Mouse (Mus musculus) embryonic facial prominence, embryonic 15.5 days (tissue): ENCODE data around the gene Herc4. TPM values are rescaled to one million over a fixed set of nuclear protein-coding genes. Genes with fewer than 3 reads are reported as not detected.
A peak's percentile ranks its signal among the peaks of the same experiment; 100 is the strongest.

Experiments
- ATAC-seq: fragments of 200-750 bp; cut with Nextera tagmentation; 2 replicates; pipeline ENCODE4 v1.8.0; 2017; ENCODE audit warnings: low read depth, moderate TSS enrichment; ENCODE audit not compliant: insufficient number of reproducible peaks, low FRiP score, low TSS enrichment
- H3K27ac ChIP-seq: fragments of 300-500 bp; sonication (generic); replicated peaks from 2 replicates; pipeline ENCODE4 v1.5.1; 2015; ENCODE audit warnings: mild to moderate bottlenecking, inconsistent platforms
- H3K27me3 ChIP-seq: fragments of 300-500 bp; sonication (generic); 2 replicates; pipeline ENCODE4 v1.6.1; 2015; ENCODE audit warnings: inconsistent platforms
- H3K36me3 ChIP-seq: fragments of 300-500 bp; sonication (generic); 2 replicates; pipeline ENCODE4 v1.6.1; 2015; ENCODE audit warnings: mild to moderate bottlenecking, inconsistent platforms
- H3K4me1 ChIP-seq: fragments of 300-500 bp; sonication (generic); 2 replicates; pipeline ENCODE4 v1.6.1; 2015; ENCODE audit warnings: inconsistent platforms
- H3K4me2 ChIP-seq: fragments of 300-500 bp; sonication (generic); replicated peaks from 2 replicates; pipeline ENCODE4 v1.6.1; 2015; ENCODE audit warnings: mild to moderate bottlenecking, inconsistent platforms
- H3K4me3 ChIP-seq: fragments of 300-500 bp; sonication (generic); replicated peaks from 2 replicates; pipeline ENCODE4 v1.5.1; 2015; ENCODE audit warnings: mild to moderate bottlenecking, inconsistent platforms
- H3K9ac ChIP-seq: fragments of 300-500 bp; sonication (generic); 2 replicates; pipeline ENCODE4 v1.6.1; 2015; ENCODE audit warnings: inconsistent platforms
- H3K9me3 ChIP-seq: fragments of 300-500 bp; sonication (generic); replicated peaks from 2 replicates; pipeline ENCODE4 v1.6.1; 2016; ENCODE audit warnings: inconsistent platforms
- WGBS: fragments of 180-500 bp; shearing (Covaris S2); methylation state at CpG from one replicate; pipeline ENCODE4 v1.1.7; 2015; 5-methylcytosine and 5-hydroxymethylcytosine counted together
- polyA plus RNA-seq: library from polyadenylated mRNA; unstranded; fragments of >200 nt; fragmentation: Nextera tagmentation; extraction: Ambion mirVana; gene quantifications from 2 replicates; pipeline ENCODE4 v1.2.1, GENCODE M21; 2015

Gene Herc4
- polyA plus RNA-seq, 1 experiment from 2014 or later, result 36.0 TPM

DNA sequence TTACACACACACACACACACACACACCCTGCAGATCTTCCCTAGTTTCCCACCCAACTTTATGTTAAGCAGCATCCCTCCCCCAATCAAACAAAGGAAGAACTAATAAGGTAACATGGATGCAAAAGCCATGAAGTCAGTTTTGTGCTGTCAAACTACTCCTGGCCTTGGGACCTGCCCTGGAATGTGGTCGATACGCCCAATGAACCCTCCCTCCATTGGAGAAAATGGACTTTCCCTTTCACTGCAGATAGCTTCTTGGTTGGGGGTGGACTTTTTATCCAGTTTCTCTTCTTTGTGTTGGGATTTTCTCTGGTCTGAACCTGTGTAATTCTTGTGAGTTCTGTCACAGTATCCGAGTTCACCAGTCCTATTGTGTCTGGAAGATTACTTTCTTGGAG, 15.1 kb downstream of the Herc4 start:
- WGBS, result 69% methylated on average over 3 of the region's 3 CpGs
- no peak overlapping the region for H3K27ac ChIP-seq
- H3K36me3 ChIP-seq, result 0 out of 2 replicates have a peak, but pooled peaks cover 4% of the 10 kb centered on the region
- H3K9me3 ChIP-seq, result no peaks in the 10 kb centered on the region
- no peak overlapping the region for H3K4me3 ChIP-seq
- no peak for ATAC-seq
- H3K4me2 ChIP-seq, result no peak overlapping the region
- no peaks in the 10 kb centered on the region for H3K27me3 ChIP-seq
- no peaks in the 10 kb centered on the region for H3K4me1 ChIP-seq
- no peak overlapping the region for H3K9ac ChIP-seq

GRCm38 (mm10) chr10:63259340-63259739, 15.7 kb downstream of the Herc4 start:
- 83% methylated on average over 3 of the region's 3 CpGs for WGBS
- no peaks in the 10 kb centered on the region for H3K9me3 ChIP-seq

DNA sequence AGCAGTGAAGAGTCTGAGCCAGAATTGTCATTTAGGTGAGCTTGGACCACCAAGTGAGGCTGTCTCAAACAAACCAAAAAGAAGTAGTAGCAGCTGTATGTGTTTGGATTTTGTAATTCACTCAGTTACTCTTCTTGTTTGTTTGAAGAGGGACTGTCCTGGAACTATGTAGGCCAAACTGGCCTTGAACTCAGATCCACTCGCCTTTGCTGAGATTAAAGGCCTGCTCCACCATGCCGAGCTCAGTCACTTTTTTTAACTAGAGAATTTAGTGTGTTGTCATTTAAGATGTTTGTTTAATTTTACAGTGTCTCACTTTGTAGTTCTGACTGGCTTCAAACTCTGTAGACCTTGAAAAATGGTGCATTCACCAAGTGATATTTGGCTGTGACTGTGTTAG, 24.3 kb downstream of the Herc4 start:
- H3K27me3 ChIP-seq, result no peaks in the 10 kb centered on the region
- WGBS, result 84% methylated on average over 2 of the region's 2 CpGs
- H3K9me3 ChIP-seq, result no peaks in the 10 kb centered on the region
- no peak overlapping the region for H3K27ac ChIP-seq
- H3K9ac ChIP-seq, result no peak overlapping the region
- peaks cover 33% of the 10 kb centered on the region for H3K36me3 ChIP-seq
- H3K4me1 ChIP-seq, result no peaks in the 10 kb centered on the region
- H3K4me2 ChIP-seq, result no peak overlapping the region
- no peak for ATAC-seq
- H3K4me3 ChIP-seq, result no peak overlapping the region

More at GRCm38 (mm10) chr10:63259340-63259739, 15.7 kb downstream of the Herc4 start:
- Histone ChIP-seq H3K27ac (no peak overlapping the region), H3K27me3 (no peaks in the 10 kb centered on the region), H3K36me3 (peaks cover 7% of the 10 kb centered on the region; the same call in 1 of the 2 replicates), H3K4me2 (no peak overlapping the region), H3K4me1 (no peaks in the 10 kb centered on the region), H3K9ac (no peak overlapping the region), H3K4me3 (no peak overlapping the region)
- no peak for ATAC-seq

DNA sequence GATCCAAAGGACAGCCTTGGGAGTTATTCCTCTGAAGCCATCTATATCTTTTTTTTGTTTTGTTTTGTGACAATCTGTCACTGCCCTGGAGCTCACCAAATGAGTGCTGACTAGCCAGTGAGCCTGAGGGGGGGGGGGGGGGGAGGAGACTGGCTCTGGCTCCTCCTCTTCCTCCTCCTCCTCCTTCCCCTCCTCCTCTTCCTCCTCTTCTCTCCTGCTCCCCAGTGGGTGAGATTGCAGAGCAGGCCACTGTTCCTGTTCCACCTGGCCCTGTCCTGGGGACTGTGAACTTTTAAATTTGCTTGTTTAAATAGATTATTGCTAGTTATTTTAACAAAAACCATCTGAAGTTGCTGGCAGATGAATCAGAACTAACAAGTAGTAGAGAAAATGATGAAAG, 28.8 kb downstream of the Herc4 start:
- Histone ChIP-seq H3K27ac (no peak overlapping the region), H3K9ac (no peak overlapping the region), H3K4me3 (no peak overlapping the region), H3K4me2 (no peak overlapping the region), H3K27me3 (no peaks in the 10 kb centered on the region), H3K9me3 (no peaks in the 10 kb centered on the region), H3K36me3 (peaks cover 29% of the 10 kb centered on the region), H3K4me1 (no peaks in the 10 kb centered on the region)
- no peak for ATAC-seq

DNA sequence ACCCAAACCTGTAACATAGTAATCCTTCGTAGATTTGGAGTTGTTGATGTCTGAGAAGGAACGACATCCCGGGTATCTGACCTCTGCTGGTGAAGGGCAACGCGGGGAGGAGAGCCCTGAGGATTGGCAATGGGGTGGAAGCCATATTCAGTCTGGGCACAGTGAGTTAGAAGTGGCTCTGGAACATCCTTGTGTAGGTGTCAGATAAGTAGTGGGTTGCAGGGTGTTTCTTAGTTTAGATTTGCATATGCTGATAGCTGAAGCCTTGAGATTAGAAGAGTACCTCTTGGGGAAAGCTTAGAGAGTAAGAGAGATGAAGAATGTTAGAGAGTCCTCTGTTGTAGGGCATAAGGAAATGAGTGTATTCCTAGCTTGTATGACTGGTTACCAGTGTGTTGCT, 29.3 kb downstream of the Herc4 start:
- Histone ChIP-seq H3K27me3 (no peaks in the 10 kb centered on the region), H3K9me3 (no peaks in the 10 kb centered on the region), H3K36me3 (peaks cover 34% of the 10 kb centered on the region), H3K9ac (no peak overlapping the region), H3K4me3 (no peak overlapping the region), H3K4me2 (no peak overlapping the region), H3K27ac (no peak overlapping the region), H3K4me1 (no peaks in the 10 kb centered on the region)
- no peak for ATAC-seq
- 86% methylated on average over 5 of the region's 5 CpGs for WGBS

DNA sequence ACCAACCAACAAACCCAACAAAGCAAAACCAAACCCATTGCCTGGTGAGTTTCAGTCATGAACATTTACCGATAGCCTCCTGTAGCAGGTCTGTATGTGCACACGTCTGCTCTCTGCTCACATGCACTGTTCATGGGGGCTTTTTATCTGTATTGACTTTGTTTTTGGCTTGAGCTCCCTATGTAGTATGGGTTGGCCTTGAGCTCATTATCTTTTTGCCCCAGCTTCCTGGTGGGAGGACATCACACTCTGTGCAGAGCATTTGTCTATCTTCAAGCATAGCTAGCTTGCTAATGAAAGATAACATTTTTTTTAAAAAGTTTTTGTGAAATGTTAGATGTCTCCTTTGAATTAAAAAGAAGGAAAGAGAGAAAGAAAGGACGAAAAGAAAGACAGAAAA, 33.4 kb downstream of the Herc4 start:
- H3K27me3 ChIP-seq, result no peaks in the 10 kb centered on the region
- no peak overlapping the region for H3K27ac ChIP-seq
- no peak overlapping the region for H3K9ac ChIP-seq
- H3K9me3 ChIP-seq, result no peaks in the 10 kb centered on the region
- WGBS, result 92% methylated on average over 3 of the region's 3 CpGs
- no peak overlapping the region for H3K4me2 ChIP-seq
- no peak overlapping the region for H3K4me3 ChIP-seq
- ATAC-seq, result no peak
- no peaks in the 10 kb centered on the region for H3K4me1 ChIP-seq
- H3K36me3 ChIP-seq, result peaks cover 35% of the 10 kb centered on the region

- 88% methylated on average over 3 of the region's 3 CpGs for WGBS
- H3K9me3 ChIP-seq, result no peaks in the 10 kb centered on the region
- no peak overlapping the region for H3K9ac ChIP-seq
Observed at GRCm38 (mm10) chr10:63279851-63280250, 36.2 kb downstream of the Herc4 start.

DNA sequence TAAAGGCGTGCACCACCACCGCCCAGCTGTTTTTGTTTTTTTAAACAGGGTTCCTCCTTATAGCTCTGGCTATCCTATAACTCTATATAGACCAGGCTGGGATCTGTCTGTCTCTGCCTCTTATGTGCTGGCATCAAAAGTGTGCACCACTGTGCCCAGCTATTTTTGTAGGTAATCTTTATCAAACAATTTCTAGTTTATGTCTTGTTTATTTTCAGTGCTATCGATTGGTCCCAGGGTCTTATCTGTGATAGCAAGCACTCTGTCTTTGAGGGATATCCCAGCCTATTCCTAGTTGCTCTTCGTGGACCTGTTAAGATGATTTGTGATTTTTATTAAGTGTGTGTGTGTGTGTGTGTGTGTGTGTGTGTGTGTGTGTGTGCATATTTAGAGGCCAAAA, 38.8 kb downstream of the Herc4 start:
- no peak overlapping the region for H3K4me3 ChIP-seq
- H3K27me3 ChIP-seq, result no peaks in the 10 kb centered on the region
- H3K4me2 ChIP-seq, result no peak overlapping the region
- no peak for ATAC-seq
- no peak overlapping the region for H3K9ac ChIP-seq
- H3K4me1 ChIP-seq, result no peaks in the 10 kb centered on the region
- WGBS, result 85% methylated on average over 4 of the region's 4 CpGs
- H3K36me3 ChIP-seq, result peaks cover 52% of the 10 kb centered on the region
- no peak overlapping the region for H3K27ac ChIP-seq
- no peaks in the 10 kb centered on the region for H3K9me3 ChIP-seq

More at GRCm38 (mm10) chr10:63279851-63280250, 36.2 kb downstream of the Herc4 start:
- no peak overlapping the region for H3K4me3 ChIP-seq
- ATAC-seq, result no peak
- peaks cover 42% of the 10 kb centered on the region for H3K36me3 ChIP-seq
- no peaks in the 10 kb centered on the region for H3K4me1 ChIP-seq
- no peak overlapping the region for H3K4me2 ChIP-seq
- H3K27me3 ChIP-seq, result no peaks in the 10 kb centered on the region
- no peak overlapping the region for H3K27ac ChIP-seq

DNA sequence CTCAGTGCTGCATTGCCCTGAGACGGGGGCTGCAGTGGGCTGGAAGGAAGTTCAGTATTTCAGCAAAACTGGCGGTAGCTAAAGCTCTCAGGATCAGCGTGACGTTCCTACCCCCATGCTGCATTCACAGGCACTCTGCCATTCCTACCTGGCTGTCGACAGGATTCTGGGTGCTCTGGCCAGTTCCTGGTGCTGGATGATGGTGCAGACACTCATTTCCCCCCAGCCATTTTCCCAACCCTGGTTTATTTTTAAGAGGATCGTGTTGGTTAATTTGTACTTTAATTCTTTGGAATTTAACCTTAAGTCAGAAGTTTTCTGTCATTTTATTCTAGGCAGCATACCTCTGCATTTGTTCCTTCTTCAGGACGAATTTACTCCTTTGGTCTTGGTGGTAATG, 39.2 kb downstream of the Herc4 start:
- Histone ChIP-seq H3K9me3 (no peaks in the 10 kb centered on the region), H3K4me2 (no peak overlapping the region), H3K27me3 (no peaks in the 10 kb centered on the region), H3K36me3 (peaks cover 52% of the 10 kb centered on the region), H3K9ac (no peak overlapping the region), H3K4me3 (no peak overlapping the region), H3K27ac (no peak overlapping the region), H3K4me1 (no peaks in the 10 kb centered on the region)
- 82% methylated on average over 7 of the region's 7 CpGs for WGBS
- no peak for ATAC-seq

DNA sequence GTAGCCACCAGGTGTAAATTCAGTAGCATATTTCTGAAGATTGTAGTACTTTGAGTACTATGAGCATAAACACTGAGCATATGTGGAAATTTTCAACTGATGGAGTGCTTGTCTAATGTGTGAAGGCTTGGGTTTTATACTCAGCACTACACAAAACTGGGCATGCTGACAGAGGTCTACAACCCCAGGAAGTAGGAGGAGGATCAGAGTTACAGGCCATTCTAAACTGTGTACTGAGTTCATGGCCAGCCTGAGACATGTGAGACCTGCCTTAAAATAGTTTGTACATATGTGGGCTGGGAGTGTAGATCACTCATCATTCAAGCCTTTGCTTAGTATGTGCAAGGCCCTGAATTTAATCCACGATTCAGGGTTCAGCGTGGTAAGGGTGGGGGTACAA, 58.7 kb downstream of the Herc4 start:
- H3K27ac ChIP-seq, result no peak overlapping the region
- no peak for ATAC-seq
- no peaks in the 10 kb centered on the region for H3K4me1 ChIP-seq
- no peaks in the 10 kb centered on the region for H3K9me3 ChIP-seq
- H3K4me3 ChIP-seq, result no peak overlapping the region
- no peak overlapping the region for H3K4me2 ChIP-seq
- no peaks in the 10 kb centered on the region for H3K27me3 ChIP-seq
- 96% methylated on average over 2 of the region's 2 CpGs for WGBS
- H3K9ac ChIP-seq, result no peak overlapping the region
- H3K36me3 ChIP-seq, result peaks cover 54% of the 10 kb centered on the region

DNA sequence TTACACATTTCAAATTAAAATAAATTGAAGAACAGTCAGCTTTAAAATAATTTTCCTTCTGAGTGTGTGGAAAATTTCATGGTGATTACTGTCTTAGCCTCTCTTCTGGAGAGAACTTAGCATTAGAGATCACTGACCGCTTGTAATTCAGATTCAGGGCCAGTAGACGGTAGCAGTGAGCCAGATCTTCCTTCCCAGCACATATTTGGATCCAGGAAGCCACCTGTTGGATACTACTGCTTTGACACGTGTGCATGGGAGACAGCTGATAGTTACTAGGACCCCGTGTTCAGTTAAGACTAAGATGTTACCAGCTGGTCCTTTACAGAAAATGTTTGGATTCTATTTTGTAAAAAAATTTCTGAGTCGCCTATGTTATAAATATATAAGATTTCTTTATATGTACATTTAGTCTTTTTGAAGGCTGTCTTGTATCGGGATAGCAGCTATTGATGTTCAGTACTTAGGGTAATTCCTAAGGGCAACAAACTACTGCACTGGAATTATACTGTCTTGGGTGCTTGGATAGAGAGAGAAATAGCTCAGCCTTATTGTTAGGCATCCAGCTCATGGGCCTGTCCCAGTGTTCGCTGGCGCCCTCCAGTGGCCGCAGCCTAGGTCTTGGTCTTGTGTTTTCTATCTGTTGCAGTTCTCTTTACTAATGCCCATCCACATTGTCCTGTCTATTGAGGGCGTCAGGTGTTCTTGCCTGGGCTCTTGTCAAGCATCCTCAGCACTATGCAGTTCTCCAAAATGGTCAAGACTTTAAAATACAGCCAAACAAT, 65.2 kb downstream of the Herc4 start:
- no peak overlapping the region for H3K4me3 ChIP-seq
- H3K36me3 ChIP-seq, result peaks cover 70% of the 10 kb centered on the region
- WGBS, result 40% methylated on average over 10 of the region's 10 CpGs
- no peaks in the 10 kb centered on the region for H3K9me3 ChIP-seq
- H3K4me1 ChIP-seq, result no peaks in the 10 kb centered on the region
- no peak overlapping the region for H3K9ac ChIP-seq
- H3K4me2 ChIP-seq, result no peak overlapping the region
- no peaks in the 10 kb centered on the region for H3K27me3 ChIP-seq
- ATAC-seq, result peak; percentile 43; the same call in 1 of the 2 replicates
- H3K27ac ChIP-seq, result no peak overlapping the region

DNA sequence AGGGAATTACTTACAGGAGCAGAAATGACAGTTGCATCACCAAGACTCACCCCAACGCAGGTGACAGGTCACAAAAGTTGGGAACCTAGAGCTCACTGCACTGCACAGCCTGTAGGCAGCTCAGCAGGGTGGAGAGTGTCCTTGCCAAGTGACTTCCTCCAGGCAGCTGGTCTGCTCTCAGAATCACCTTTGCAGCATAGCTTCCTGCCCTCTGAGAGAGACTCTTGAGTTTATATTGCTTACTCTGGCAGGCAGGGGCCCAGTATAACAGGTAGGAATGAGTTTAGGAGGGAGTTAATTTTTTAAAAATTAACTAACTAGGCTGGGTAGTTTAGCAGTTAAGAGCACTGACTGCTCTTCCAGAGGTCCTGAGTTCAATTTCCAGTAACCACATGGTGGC, 70.1 kb downstream of the Herc4 start:
- Histone ChIP-seq H3K36me3 (peaks cover 60% of the 10 kb centered on the region), H3K9ac (no peak overlapping the region), H3K4me2 (no peak overlapping the region), H3K4me1 (no peaks in the 10 kb centered on the region), H3K27ac (no peak overlapping the region), H3K4me3 (no peak overlapping the region), H3K27me3 (no peaks in the 10 kb centered on the region), H3K9me3 (no peaks in the 10 kb centered on the region)
- no peak for ATAC-seq
- 86% methylated on average over 1 of the region's 1 CpGs for WGBS
